Mouse (Mus musculus) spleen, postnatal 14 days (tissue): ENCODE results near the gene Cwc22.

Source experiments
- DNase-seq, 2 experiments: peaks; one replicate each; pipeline ENCODE4 v3.0.0; 2021 to 2022; ENCODE audit warnings: low spot score in 2 of 2

Gene Cwc22

GRCm38 (mm10) chr2:77876331-77876730 is 69.8 kb downstream of the Cwc22 start:
- no peak for DNase-seq

- no peak for DNase-seq
Measured at GRCm38 (mm10) chr2:77875516-77875915, 70.7 kb downstream of the Cwc22 start.

- no peak for DNase-seq
Measured at GRCm38 (mm10) chr2:77874678-77875077, 71.5 kb downstream of the Cwc22 start.

GRCm38 (mm10) chr2:77873806-77874205 is 72.4 kb downstream of the Cwc22 start:
- no peak for DNase-seq

GRCm38 (mm10) chr2:77872676-77873075 is 73.5 kb downstream of the Cwc22 start:
- DNase-seq: no peak

GRCm38 (mm10) chr2:77871146-77871545 is 75.0 kb downstream of the Cwc22 start:
- no peak for DNase-seq

GRCm38 (mm10) chr2:77869729-77870280 is 76.4 kb downstream of the Cwc22 start:
- DNase-seq: no peak

GRCm38 (mm10) chr2:77863934-77864333 is 82.2 kb downstream of the Cwc22 start:
- DNase-seq: no peak

- DNase-seq: no peak
Measured at GRCm38 (mm10) chr2:77863522-77863921, 82.7 kb downstream of the Cwc22 start.

GRCm38 (mm10) chr2:77841464-77841863 is 104.7 kb downstream of the Cwc22 start:
- no peak for DNase-seq

- DNase-seq: no peak
Measured at GRCm38 (mm10) chr2:77839587-77839986, 106.6 kb downstream of the Cwc22 start.

- no peak for DNase-seq
Measured at GRCm38 (mm10) chr2:77838688-77839087, 107.5 kb downstream of the Cwc22 start.

- no peak for DNase-seq
Measured at GRCm38 (mm10) chr2:77835781-77836180, 110.4 kb downstream of the Cwc22 start.
